Mouse (Mus musculus): ENCODE data around the gene Ccdc175. TPM values are rescaled to one million over a fixed set of nuclear protein-coding genes. Genes with fewer than 3 reads are reported as not detected.
A peak's percentile ranks its signal among the peaks of the same experiment; 100 is the strongest.

Ccdc175 gene
- total and polyA plus RNA-seq, 3 experiments: not detected

- no peak overlapping the region for H3K4me3 ChIP-seq (ENCODE audit: low read depth, low read length)
- H3K36me3 ChIP-seq (replicated peaks): no peaks in the 10 kb centered on the region
- no peak for TF ChIP-seq GATA1 (IDR thresholded peaks at IDR 0.05; ENCODE audit: borderline replicate concordance, low read length)
- no peak for TF ChIP-seq TAL1 (conservative IDR thresholded peaks at IDR 0.05; ENCODE audit: low read depth, low read length)
- TF ChIP-seq CTCF (IDR thresholded peaks at IDR 0.05; ENCODE audit: low read depth, low read length): no peak
- peaks cover 30% of the 10 kb centered on the region for H3K4me1 ChIP-seq (ENCODE audit: insufficient read depth, low read depth, low read length)
- peaks cover 23% of the 10 kb centered on the region for H3K27me3 ChIP-seq (ENCODE audit: insufficient read depth, low read length)
- H3K9me3 ChIP-seq (replicated peaks): no peaks in the 10 kb centered on the region
- ATAC-seq (ENCODE audit: extremely low read depth, insufficient number of reproducible peaks, low FRiP score, poor library complexity, severe bottlenecking) (no peak), DNase-seq (ENCODE audit: low spot score) (no peak)
Observed at GRCm38 (mm10) chr12:72081961-72082360, 102.9 kb downstream of the Ccdc175 start.

GRCm38 (mm10) chr12:72078248-72078647, 106.6 kb downstream of the Ccdc175 start:
- peaks cover 3% of the 10 kb centered on the region; the same call in 1 of the 2 replicates for H3K9me3 ChIP-seq (replicated peaks)
- no peak overlapping the region for H3K4me3 ChIP-seq (ENCODE audit: low read depth, low read length)
- H3K36me3 ChIP-seq (replicated peaks): no peaks in the 10 kb centered on the region
- H3K27me3 ChIP-seq (ENCODE audit: insufficient read depth, low read length): peaks cover 33% of the 10 kb centered on the region
- H3K4me1 ChIP-seq (ENCODE audit: insufficient read depth, low read depth, low read length): peaks cover 9% of the 10 kb centered on the region
- no peak for ATAC-seq (ENCODE audit: extremely low read depth, insufficient number of reproducible peaks, low FRiP score, poor library complexity, severe bottlenecking)
- TF ChIP-seq TAL1 (conservative IDR thresholded peaks at IDR 0.05; ENCODE audit: low read depth, low read length) (no peak), POLR2AphosphoS5 (IDR thresholded peaks at IDR 0.05; ENCODE audit: insufficient replicate concordance, low read depth, low read length) (no peak), GATA1 (IDR thresholded peaks at IDR 0.05; ENCODE audit: borderline replicate concordance, low read length) (no peak), CTCF (IDR thresholded peaks at IDR 0.05; ENCODE audit: low read depth, low read length) (no peak), GATA2 (IDR thresholded peaks at IDR 0.05; ENCODE audit: borderline replicate concordance, low read depth, low read length) (no peak)
- no peak for DNase-seq (ENCODE audit: low spot score)

DNA sequence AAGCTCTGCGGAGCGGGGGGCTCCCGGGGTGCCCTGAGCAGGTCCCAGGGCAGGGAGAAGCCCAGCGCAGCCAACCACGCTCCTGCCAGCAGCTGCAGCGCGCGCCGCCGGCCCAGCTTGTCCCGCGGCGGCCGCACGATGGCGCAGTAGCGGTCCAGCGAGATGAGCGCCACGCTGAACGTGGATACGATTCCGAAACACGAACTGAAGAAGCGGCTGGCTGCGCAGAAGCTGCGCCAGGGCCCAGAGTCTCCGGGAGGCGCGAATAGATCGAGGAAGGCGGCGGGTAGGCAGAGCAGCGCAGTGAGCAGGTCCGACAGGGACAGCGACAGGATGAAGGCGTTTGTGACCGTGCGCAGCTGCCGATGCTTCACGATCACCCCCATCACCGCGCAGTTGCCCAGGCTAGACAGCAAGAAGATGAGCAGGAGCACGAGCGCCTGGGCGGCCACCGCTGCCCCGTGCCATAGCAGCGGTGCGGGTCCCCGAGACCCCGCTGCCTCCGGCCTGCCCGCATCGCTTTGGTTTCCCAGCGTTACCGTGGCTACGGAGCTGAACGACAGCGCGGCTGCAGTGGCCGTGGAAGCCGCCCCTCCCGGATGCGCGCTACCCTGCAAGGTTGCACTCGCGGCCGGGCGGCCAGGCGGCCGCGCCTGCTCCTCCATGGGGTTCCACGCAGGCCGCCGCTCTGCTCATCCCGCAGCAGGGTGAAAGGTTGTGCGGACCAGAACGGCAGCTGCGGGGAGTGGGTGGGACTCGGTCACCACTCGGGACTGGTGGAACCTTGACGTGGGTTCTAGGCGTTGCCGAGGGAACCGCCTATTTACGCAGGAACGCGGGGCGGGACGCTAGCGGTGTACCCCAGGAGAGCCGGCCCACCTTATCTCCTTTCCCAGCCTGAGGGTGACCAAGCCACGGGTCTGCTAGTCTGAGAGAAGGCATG, 114.2 kb downstream of the Ccdc175 start, which contains the start of gene Gpr135:
TSS of gene Gpr135 (minus strand) at position 799 of the 943 bp plus-strand sequence.
- Histone ChIP-seq H3K36me3 (replicated peaks) (no peaks in the 10 kb centered on the region), H3K9me3 (replicated peaks) (peaks cover 19% of the 10 kb centered on the region), H3K27me3 (ENCODE audit: insufficient read depth, low read length) (peaks cover 26% of the 10 kb centered on the region), H3K4me3 (ENCODE audit: low read depth, low read length) (peak within 1 kb of the TSS; percentile 36), H3K4me1 (ENCODE audit: insufficient read depth, low read depth, low read length) (no peaks in the 10 kb centered on the region; the same call in 1 of the 2 replicates)
- DNase-seq (ENCODE audit: low spot score): no peak
- no peak for TF ChIP-seq POLR2AphosphoS5 (IDR thresholded peaks at IDR 0.05; ENCODE audit: insufficient replicate concordance, low read depth, low read length)
- no peak for TF ChIP-seq GATA1 (IDR thresholded peaks at IDR 0.05; ENCODE audit: borderline replicate concordance, low read length)
- TF ChIP-seq CTCF (IDR thresholded peaks at IDR 0.05; ENCODE audit: low read depth, low read length): no peak
- no peak for TF ChIP-seq GATA2 (IDR thresholded peaks at IDR 0.05; ENCODE audit: borderline replicate concordance, low read depth, low read length)
- no peak for TF ChIP-seq TAL1 (conservative IDR thresholded peaks at IDR 0.05; ENCODE audit: low read depth, low read length)
- no peak for ATAC-seq (ENCODE audit: extremely low read depth, insufficient number of reproducible peaks, low FRiP score, poor library complexity, severe bottlenecking)

DNA sequence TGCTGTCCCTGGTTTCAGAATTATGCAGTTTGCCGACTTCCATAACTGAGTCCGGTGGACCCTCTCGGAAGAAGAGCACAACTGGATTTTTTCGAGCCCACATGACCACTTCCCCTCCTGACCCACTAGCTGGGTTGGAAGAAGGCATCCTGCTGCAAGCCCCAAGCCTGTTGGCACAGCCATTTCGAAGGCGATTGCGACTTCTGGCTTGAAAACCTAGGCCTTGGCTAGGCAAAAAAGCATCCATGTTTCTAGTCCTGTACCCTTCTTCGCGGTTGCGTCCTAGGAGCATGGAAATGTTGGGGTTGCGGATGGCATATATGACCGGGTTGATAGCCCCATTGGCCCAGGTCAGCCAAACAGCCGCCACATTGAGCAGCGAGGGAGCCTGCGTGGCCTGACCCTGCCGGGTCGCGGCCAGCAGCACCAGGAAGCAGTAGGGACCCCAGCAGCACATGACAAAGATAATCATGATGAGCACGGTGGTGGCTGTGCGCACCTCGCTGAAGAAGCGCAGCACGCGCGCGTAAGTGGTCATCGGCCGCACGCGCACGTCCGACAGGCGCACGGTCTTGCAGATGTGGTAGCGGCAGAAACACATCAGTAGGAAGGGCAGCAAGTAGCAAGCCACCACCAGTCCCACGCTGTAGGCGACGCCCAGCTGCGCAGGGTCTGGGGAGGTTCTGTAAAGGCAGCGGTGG, 115.1 kb downstream of the Ccdc175 start:
- ATAC-seq (ENCODE audit: extremely low read depth, insufficient number of reproducible peaks, low FRiP score, poor library complexity, severe bottlenecking) (no peak), DNase-seq (ENCODE audit: low spot score) (no peak)
- peaks cover 20% of the 10 kb centered on the region for H3K27me3 ChIP-seq (ENCODE audit: insufficient read depth, low read length)
- H3K9me3 ChIP-seq (replicated peaks): peaks cover 19% of the 10 kb centered on the region
- no peak for TF ChIP-seq TAL1 (conservative IDR thresholded peaks at IDR 0.05; ENCODE audit: low read depth, low read length)
- TF ChIP-seq GATA2 (IDR thresholded peaks at IDR 0.05; ENCODE audit: borderline replicate concordance, low read depth, low read length): no peak
- TF ChIP-seq CTCF (IDR thresholded peaks at IDR 0.05; ENCODE audit: low read depth, low read length): no peak
- no peak for TF ChIP-seq POLR2AphosphoS5 (IDR thresholded peaks at IDR 0.05; ENCODE audit: insufficient replicate concordance, low read depth, low read length)
- TF ChIP-seq GATA1 (IDR thresholded peaks at IDR 0.05; ENCODE audit: borderline replicate concordance, low read length): no peak
- H3K4me1 ChIP-seq (ENCODE audit: insufficient read depth, low read depth, low read length): no peaks in the 10 kb centered on the region; the same call in 1 of the 2 replicates
- peak overlapping the region; percentile 36 for H3K4me3 ChIP-seq (ENCODE audit: low read depth, low read length)
- H3K36me3 ChIP-seq (replicated peaks): no peaks in the 10 kb centered on the region

DNA sequence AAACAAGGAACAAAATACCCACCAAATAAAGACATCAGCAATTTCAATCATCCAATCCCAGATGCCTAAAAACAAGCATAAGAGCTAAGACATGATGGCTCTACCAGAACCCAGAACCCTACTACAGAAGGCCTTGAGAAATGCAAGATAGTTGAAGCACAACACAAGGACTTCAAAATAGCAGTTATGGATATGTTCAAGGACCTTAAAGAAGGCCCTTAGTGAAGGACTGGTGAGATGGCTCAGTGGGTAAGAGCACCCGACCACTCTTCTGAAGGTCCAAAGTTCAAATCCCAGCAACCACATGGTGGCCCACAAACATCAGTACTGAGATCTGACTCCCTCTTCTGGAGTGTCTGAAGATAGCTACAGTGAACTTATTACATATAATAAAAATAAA, 127.0 kb downstream of the Ccdc175 start:
- DNase-seq (ENCODE audit: low spot score): no peak
- H3K36me3 ChIP-seq (replicated peaks): no peaks in the 10 kb centered on the region
- peaks cover 26% of the 10 kb centered on the region for H3K27me3 ChIP-seq (ENCODE audit: insufficient read depth, low read length)
- H3K9me3 ChIP-seq (replicated peaks): no peaks in the 10 kb centered on the region
- 0 out of 2 replicates have a peak, but pooled peaks cover under 1% of the 10 kb centered on the region for H3K4me1 ChIP-seq (ENCODE audit: insufficient read depth, low read depth, low read length)
- TF ChIP-seq GATA2 (IDR thresholded peaks at IDR 0.05; ENCODE audit: borderline replicate concordance, low read depth, low read length) (no peak), TAL1 (conservative IDR thresholded peaks at IDR 0.05; ENCODE audit: low read depth, low read length) (no peak), GATA1 (IDR thresholded peaks at IDR 0.05; ENCODE audit: borderline replicate concordance, low read length) (no peak), POLR2AphosphoS5 (IDR thresholded peaks at IDR 0.05; ENCODE audit: insufficient replicate concordance, low read depth, low read length) (no peak), CTCF (IDR thresholded peaks at IDR 0.05; ENCODE audit: low read depth, low read length) (no peak)
- H3K4me3 ChIP-seq (ENCODE audit: low read depth, low read length): no peak overlapping the region
- no peak for ATAC-seq (ENCODE audit: extremely low read depth, insufficient number of reproducible peaks, low FRiP score, poor library complexity, severe bottlenecking)

DNA sequence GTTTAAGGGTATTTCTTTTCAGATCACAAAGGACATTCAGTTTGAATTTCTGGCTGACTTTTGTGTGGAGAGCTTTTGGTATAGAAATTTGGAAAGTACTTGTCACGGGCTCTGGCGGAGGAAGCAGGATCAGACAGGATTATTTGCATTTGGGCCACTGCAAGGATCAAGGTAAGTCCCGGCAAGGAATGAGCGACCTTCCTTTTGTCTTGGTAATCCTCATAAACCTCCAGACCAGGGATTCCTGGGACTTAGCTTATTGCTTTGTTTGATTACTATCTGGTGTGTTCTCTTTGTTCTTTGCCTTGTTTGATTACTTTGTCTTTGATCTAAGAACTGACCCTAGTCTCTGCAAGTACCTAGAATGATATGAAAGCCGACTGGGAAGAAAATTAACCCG, 131.0 kb downstream of the Ccdc175 start:
- Histone ChIP-seq H3K27me3 (ENCODE audit: insufficient read depth, low read length) (peaks cover 17% of the 10 kb centered on the region), H3K4me3 (ENCODE audit: low read depth, low read length) (no peak overlapping the region), H3K9me3 (replicated peaks) (peaks cover 2% of the 10 kb centered on the region; the same call in 1 of the 2 replicates), H3K4me1 (ENCODE audit: insufficient read depth, low read depth, low read length) (0 out of 2 replicates have a peak, but pooled peaks cover 4% of the 10 kb centered on the region), H3K36me3 (replicated peaks) (no peaks in the 10 kb centered on the region)
- TF ChIP-seq CTCF (IDR thresholded peaks at IDR 0.05; ENCODE audit: low read depth, low read length): no peak
- TF ChIP-seq POLR2AphosphoS5 (IDR thresholded peaks at IDR 0.05; ENCODE audit: insufficient replicate concordance, low read depth, low read length): no peak
- no peak for TF ChIP-seq TAL1 (conservative IDR thresholded peaks at IDR 0.05; ENCODE audit: low read depth, low read length)
- TF ChIP-seq GATA1 (IDR thresholded peaks at IDR 0.05; ENCODE audit: borderline replicate concordance, low read length): no peak
- TF ChIP-seq GATA2 (IDR thresholded peaks at IDR 0.05; ENCODE audit: borderline replicate concordance, low read depth, low read length): no peak
- DNase-seq (ENCODE audit: low spot score) (no peak), ATAC-seq (ENCODE audit: extremely low read depth, insufficient number of reproducible peaks, low FRiP score, poor library complexity, severe bottlenecking) (no peak)

Data from G1E (cell line).